Mouse (Mus musculus): ENCODE measurements around the gene Snrk. TPM values are rescaled to one million over a fixed set of nuclear protein-coding genes. Genes with fewer than 3 reads are reported as not detected.

The Snrk gene
- total RNA-seq, 2 experiments from 2014 or later: 19.7 to 22.9 TPM

DNA sequence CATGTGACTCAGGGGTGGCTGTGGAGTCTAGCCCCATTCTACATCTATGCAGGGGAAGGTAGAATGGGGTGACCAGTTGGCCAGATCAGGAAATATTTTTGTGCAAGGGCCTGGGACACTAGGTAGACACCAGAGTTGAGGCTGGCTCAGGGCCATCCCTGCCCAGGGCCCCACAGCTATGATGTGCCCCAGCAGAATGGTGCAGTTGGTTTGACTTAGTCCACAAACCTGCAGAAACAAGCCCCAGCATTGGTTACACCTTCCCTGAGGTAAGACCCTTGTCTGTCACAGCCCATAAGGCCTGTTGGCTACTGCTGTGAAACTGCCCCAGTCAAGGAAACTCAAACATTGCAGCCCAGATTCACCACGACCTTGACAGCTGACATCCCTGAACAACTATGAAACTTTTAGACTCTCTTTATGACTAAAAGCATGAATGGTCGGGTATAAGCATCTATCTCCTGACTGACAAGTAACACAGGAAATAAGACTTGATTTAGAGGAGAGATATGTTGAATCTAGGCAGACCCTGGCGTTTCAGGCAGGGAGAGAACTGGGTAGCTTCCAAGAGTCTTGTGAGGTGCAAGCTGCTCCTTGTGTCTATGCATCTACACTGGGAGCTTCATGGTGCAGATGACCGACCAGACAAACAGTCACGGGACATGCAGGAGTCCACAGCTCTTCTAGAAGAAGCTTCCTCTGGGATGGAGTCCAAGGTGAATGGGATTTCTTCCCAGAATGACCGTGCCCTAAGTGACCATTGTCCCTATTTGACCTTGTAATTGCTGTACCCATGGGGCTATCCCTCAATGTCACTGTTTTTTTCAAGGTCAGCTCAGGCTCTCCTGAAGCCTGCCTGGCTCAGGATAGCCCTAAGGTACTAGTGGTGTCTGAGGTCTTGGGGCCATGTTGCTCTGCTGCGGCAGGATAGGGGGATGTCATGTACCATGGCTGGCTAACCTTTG lies 60.5 kb downstream of the Snrk start:
- no peak for ATAC-seq (replicated peaks; ENCODE audit: poor library complexity)

DNA sequence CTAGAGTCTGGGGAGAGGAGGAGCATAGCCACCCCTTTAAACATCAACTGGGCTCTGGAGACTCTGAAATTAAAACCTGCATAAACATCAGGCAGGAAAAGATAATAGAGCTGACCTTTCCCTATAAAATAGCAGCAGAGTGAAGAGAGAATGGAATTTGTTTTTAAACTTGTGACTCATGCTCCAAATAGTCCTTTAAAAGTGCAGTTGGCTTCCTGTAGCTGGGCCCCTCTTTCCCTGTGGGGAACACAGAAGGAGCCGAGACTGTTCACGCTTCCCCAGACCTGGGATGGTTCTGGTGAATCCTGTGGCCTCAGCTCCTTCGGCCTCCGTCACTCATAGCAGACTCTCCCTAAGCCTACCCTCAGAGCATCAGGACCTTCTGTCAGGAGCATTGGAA lies 61.4 kb downstream of the Snrk start:
- no peak for ATAC-seq (replicated peaks; ENCODE audit: poor library complexity)

DNA sequence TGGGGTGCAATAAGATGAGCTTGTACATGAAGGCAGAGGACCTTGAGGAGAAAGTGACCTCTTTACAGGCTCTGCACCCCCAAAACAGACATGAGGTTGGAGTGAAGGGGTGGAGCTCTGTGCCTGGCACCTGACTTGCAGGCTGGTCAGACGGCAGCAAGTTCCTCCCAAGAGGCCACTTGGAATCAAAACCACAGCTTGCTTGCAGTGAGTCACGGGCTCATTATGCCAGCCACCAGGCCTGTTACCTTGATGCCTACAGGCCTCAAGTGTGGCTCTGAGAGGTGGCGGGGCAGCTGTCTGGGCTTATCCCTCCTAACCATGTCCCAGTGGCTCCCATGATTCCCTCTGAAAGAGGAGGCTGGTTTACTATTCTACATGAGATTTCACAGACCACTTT lies 63.0 kb downstream of the Snrk start:
- ATAC-seq (replicated peaks; ENCODE audit: poor library complexity): no peak

DNA sequence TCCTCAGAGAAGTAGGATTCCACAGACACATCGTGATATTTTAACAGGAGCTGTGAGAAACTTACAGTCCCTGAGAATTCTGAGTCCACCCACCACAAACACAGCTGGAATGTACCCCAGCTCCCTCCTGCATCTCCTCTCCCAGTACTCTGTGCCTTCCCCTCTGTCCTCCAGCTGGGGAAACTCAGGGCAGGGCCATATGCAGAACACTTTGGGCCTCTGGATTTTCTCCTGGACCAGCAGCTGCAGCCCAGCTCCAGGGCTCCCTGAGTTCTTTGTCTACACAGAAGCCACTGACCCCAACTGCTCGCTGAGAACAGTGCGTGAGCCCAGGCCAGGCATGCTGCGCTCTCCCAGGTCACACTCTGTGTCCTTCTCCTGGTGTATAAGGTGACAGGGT lies 66.0 kb downstream of the Snrk start:
- no peak for ATAC-seq (replicated peaks; ENCODE audit: poor library complexity)

DNA sequence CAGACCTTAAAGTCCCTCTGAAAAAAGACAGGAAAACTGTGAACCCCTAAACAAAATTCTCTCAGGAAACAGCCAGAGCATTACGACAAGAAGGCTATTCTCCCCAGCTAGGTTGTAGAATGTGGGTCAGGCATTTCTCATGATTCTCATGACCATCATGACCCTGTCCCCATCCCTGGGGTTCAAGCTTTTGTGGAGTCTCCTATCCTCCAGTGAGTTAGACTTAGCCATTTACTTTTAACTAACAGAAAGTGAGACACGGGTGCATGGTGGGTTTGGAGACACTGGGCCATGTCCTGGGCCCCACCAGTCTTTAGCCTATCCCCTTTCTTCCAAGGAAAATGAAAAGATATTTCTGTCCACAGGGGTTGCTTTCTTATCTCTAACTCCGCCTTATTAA lies 67.3 kb downstream of the Snrk start:
- no peak for ATAC-seq (replicated peaks; ENCODE audit: poor library complexity)

DNA sequence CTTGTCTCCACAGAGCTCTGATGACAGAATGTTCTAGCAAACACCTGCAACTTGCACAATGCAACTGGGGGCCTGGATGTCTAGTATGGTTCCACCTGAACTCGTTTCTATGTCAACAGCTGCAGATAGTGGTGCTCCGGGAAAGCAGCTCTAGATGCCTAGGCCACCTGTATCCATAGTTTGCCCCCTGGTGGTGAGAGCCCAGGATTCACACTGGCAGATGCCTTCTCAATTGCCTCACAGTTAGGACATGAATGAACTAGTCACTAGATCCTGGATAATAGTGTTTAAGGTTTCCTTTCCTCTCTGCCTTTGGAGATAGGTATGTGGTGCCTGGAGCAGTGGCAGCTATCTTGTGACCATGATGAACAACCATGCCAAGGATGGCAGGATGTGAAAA lies 68.0 kb downstream of the Snrk start:
- ATAC-seq (replicated peaks; ENCODE audit: poor library complexity): peak; percentile 77

DNA sequence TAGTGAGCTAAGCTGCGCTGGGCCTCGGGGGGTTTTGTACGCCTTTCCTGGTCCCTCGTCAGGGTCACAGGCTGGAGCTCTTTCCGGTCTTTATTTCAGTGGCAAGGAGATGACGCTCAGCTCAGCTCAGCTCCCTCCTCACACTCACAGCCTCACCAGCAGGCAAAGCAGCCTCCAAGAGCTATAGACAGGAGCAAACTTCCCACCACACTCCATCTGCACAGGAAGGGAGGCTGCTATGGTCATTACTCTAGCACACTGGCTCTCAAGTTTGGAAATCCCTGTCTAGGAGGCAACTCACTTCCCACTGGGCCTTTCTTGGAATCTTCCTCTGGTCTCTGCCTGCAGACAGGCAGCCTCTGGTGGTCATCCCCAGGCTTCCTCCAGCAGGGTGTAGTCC lies 68.9 kb downstream of the Snrk start:
- ATAC-seq (replicated peaks; ENCODE audit: poor library complexity): no peak

DNA sequence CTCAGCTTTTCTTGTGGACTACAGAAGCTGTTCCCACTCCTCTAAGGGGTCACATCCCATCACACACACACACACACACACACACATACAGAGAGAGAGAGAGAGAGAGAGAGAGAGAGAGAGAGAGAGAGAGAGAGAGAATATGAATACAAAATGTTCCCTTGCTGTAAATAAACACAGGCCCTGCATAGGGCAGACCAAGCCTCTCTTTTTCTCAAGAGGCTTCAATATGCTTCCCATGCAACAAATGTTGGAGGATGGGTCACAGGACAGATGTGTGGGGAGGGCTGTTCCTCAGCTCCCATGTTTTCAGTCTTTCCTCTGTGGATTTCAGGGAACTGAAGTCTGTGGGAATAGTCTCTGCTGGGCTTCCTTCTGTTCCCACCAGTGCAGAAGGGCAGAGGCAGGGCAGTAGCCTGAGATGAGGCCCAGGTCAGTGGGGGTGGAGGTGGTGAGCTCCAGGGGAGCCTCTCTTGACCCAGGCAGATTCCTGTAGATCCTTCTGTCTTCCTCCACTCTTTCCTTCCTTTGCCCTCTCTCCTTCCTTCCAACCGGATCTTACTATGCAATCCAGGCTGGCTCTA lies 69.7 kb downstream of the Snrk start:
- no peak for ATAC-seq (replicated peaks; ENCODE audit: poor library complexity)

DNA sequence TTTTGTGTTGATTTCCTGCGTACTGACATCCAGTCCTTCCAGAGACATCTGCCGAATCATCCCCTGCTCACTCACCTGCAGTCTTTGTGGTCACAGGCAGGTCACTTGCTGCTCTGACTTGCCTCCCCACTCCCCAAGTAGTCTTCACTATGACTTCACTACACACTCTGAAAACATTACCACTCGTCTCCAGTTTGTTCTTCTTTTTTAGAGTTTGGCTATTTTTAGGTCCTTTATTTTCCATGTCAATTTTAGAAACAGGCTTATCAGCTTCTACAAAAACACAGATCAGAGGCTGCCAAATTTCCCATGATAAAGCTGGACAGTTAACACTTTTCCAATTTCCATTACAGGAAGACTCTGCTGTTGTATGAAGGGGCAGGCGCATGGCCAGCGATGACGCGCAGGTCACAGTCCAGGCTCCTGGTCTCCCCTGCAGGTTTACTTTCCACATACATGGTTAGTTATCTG lies 70.4 kb downstream of the Snrk start:
- ATAC-seq (replicated peaks; ENCODE audit: poor library complexity): no peak

DNA sequence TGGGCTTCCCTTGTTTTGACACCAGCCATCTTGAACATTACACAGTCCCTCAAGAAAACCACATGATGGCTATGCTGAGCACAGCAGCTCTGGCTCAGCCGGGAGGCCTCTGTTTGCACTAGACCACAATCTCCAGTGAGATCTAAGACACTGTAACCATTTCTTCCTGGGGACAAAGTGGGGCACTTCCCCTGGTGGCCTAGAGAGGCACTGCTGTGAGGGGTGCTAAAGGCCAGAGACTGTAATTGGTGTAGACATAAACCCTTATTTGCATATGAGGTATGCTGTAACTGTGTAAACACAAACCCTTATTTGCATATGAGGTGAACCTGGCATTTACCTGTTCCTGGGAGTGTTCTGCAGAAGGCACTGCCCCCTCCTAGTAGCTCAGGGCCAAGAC lies 71.7 kb downstream of the Snrk start:
- ATAC-seq (replicated peaks; ENCODE audit: poor library complexity): peak; percentile 88

DNA sequence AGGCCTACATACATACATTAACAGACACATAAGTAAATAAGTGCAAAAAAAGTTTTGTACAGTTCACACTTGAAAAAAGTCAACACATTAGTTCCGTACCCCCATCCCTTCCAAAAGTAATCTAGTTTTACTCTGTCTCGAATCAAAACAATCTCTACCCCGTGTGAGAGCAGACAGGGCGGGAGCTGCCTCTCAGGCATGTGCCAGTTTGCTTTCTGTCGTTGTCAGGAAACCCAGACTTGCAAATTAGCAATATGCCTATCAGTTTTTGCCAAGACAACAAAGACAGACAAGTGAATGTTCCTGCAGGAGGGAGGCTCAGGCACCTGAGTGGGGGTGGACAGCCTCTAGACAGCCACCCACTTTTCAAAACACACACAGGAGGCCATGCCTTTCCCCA lies 76.3 kb downstream of the Snrk start:
- ATAC-seq (replicated peaks; ENCODE audit: poor library complexity): no peak

DNA sequence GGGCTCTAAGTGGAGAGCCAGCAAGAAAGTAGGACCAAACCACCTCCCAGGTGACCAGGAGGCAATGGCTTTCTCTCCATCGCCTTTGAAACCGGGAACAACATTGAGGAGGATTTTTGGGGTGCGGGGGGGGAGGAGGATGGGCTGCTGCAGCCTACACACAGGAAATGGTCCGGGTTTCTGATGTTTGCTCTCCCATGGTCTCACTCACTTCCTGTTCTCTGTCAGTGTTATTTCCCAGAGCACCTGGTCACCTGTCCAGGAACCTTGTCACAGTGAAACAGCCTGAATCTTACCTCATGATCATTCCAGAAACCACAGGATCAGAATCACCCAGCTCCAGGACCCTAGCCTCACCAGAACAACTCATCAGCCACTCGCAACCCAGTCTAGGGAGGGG lies 76.8 kb downstream of the Snrk start:
- no peak for ATAC-seq (replicated peaks; ENCODE audit: poor library complexity)

DNA sequence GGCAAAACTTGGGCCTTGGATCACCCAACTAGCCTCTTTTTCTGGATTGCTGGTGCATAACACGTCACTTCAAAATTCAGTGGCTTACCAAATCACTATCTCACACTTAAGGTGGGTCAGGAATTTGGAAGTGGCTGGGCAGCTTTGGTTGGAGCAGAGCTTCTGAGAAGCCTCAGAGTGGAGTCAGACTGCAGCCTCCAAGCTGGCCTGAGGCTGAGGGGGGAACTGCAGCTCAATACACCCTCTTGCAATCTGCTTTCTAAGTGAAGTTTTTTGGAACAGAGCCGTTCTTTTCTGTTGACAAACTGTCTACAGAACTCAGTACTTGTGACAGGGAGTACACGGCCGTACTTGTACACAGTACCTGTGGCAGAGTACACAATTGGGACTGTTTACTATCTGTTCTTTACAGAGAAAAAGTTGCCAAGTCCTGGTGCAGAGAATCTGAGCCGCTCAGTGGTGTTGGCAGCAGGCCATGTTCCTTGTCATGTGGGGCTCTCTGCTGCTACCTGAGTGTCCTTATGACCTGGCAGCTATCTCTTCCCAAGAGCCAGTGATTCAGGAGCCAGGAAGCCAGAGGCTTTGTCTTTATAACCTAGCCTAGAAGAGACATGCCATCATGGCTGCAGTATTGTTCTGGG lies 78.1 kb downstream of the Snrk start:
- no peak for ATAC-seq (replicated peaks; ENCODE audit: poor library complexity)

DNA sequence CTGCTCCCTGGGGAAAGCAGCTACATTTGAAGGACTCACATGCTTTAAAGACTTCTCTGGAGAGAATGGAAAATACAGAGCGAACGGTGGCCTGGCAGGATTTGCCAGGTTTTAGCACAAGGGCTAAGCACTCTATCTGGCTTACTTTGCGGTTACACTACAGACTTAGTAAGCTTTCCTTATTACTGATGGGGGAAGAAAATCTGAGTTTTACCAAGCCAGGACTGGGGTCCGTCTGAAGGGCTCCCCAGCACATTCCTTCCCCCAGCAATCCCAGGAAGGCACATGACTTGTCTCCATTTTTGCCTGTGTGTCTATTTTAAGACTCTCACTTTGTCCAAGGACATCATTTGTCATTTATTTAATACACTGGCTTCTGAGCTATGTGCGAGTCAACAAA lies 80.0 kb downstream of the Snrk start:
- ATAC-seq (replicated peaks; ENCODE audit: poor library complexity): no peak

DNA sequence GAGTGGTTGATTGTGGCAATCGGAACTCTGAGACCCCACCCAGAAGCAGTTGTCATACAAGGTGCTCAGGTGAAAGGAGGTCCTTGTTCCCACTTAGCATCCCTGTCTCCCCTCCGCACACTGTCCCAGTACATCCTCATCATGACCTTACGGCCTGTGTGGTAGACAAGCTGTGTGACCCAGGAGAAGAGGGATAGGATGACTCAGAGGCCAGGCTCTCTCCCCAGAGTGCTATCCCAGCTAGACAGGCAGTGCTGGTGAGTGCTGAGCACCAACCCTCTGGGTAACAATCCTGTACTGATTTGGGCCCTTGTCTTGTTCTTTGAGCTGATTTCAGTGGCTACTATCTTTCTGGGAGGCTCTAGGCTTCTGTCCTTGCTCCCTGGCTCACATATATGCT lies 81.6 kb downstream of the Snrk start:
- ATAC-seq (replicated peaks; ENCODE audit: poor library complexity): no peak

DNA sequence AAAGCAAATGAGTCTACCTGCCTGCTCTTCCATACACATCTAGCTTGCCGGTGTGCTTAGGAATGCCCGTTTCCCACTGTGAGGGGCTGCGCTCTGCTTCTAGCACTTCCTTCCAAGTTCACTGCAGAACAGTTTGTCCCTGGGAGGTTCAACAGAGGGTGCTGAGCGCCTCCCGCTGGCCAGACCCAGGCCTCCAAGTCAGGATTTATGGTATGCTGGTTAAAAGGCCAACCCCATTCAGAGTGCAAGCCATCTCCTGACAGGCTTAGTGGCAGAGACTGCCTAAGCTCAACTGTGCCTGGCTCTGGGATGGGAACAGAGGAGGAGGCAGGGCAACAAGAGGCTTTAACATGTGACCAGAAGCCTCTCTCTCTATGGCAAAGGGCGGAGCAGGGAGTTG lies 82.2 kb downstream of the Snrk start:
- ATAC-seq (replicated peaks; ENCODE audit: poor library complexity): no peak

DNA sequence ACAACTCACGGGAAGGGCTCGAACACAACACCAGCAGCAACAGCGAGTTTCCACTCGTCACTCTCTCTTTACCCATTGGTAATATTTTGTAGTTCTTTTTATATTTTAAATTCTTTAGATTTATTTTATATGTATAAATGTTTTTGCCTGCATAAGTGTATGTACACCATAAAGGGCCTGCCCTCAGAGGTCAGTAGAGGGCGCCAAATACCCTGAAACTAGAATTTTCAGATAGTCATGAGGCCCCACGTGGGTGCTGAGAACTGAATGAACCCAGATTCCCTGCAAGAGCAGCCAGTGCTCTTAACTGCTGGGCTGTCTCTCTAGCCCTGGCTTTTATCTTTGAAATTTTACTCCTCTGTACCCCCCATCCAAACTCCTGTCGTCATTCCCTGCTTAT lies 87.4 kb downstream of the Snrk start:
- peak; percentile 61 for ATAC-seq (replicated peaks; ENCODE audit: poor library complexity)

DNA sequence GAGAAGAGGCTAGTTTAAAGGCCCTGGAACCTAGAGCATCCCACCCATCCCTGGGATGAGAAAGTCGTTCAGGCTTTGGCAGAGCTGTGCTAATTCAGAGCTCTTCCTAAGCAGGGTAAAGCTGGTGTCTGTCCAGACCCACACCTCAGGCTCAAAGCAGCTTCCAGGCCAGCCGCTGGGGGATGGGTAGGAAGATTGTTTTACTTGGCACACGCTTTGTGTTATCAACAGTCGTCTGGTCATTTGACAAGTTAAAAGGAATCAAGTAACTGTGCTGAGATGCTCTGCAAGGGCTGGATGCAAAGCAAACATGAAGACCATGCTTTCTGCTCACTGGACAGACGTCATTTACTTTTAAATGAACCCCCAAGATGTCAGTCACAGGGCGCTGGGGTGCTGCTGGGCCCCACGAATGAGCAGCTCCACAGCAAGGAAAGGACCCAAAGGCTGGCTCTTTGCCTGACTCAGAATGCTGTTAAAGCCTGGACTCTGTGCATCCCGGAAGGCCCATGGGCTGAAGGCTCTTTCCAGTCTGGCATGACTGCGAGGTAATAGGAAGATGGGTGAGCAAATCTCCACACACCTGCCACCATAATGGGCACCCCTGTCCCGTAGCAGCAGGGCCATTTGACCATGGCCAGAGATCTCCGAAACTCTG lies 88.6 kb downstream of the Snrk start:
- ATAC-seq (replicated peaks; ENCODE audit: poor library complexity): no peak

DNA sequence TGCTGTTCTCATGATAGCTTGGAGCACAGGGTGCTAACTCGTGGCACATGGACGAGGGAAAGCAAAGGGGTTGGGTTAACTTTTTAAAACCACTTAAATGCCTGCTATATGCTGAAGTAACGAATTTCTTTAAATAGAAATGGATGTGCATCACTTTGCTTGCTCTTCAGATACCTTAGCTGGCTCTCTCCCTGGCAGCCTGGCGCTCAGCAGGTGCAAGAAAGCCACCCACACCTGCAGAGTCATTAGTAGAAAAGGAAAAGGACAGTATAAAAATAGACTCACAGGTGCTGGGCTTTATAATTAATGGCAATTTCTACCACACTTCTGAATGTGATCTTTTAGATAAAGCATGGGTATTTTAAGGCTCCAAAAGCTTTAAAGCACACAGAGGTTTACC lies 91.2 kb downstream of the Snrk start:
- no peak for ATAC-seq (replicated peaks; ENCODE audit: poor library complexity)

DNA sequence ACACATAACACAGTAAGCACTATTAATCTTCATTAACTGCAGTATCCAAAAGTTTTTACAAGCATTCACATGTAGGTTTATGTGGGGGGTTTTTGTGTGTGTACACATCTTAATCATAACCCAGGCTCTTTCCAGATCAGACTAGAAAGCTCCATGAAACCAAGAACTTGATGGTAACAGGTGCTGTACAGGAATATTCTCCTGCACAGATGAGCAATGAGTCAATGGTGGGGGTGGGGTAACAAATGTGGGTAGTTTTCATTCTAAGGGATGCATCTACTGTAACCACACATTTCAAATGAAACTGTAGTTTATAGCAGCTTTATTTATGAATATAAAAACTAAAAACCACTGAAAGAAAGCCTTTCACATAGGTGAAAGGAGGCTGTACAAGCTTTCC lies 98.1 kb downstream of the Snrk start:
- no peak for ATAC-seq (replicated peaks; ENCODE audit: poor library complexity)

DNA sequence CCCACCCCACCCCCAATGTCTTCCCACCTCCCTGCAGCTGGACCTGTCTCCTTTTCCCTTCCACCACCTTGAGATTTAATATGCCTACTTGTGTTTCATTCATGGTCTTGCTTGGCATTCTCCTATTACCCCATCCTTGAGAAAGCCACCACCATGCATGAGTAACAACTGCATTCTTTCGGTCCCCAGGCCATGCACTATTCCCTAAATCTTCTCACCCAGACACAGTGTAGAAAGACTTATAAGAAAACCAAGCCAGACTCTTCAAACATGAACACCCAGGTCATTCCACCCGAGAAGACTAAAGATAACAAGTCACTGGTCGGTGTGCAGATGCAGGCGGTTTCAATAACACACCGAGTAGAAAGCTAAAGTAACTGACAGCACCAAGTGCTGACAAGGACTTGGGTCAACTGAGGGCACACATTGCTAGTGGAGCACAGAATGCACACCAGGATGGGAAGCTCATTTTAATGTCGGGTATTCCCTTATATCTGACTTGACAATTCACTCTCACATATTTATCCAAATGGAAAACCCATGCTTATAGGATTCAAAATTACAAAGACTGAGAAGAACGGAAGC lies 100.0 kb downstream of the Snrk start:
- ATAC-seq (replicated peaks; ENCODE audit: poor library complexity): no peak
